Mouse (Mus musculus): ENCODE measurements at regions not wholly inside any gene's neighbourhood (a gene's known extent, or its start where the extent isn't known, plus 50 kb on each side); places are given as distances from the start of the nearest gene placed in this dataset.

DNA sequence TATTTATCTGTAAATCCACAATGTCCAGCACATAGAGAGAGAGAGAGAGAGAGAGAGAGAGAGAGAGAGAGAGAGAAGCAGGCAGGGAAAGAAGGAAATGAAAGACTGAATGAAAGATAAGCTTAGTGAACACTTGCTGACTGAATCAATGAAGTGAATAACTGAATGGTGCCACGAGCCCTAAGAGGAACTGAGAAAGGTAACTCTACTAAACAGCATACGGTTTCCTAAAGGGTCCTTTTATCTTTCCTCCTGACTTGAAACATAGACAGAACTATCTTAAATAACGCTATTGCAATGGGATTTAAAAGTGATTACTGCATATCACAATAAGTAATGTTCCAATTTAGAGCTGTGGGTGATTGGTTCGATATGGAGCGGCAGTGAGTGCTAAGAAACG lies 121.0 kb downstream of the Rbm26 start:
- 78% methylated on average over 6 of the region's 6 CpGs for WGBS
- no peak overlapping the region for H3K27ac ChIP-seq (replicated peaks)
- ATAC-seq (ENCODE audit: low FRiP score, low TSS enrichment), result no peak

GRCm38 (mm10) chr14:105038798-105039197 lies 138.3 kb downstream of the Rbm26 start:
- no peak for DNase-seq (ENCODE audit: low spot score)

More for the DNA sequence above, 121.0 kb downstream of the Rbm26 start:
- Histone ChIP-seq H3K4me1 (replicated peaks; ENCODE audit: control insufficient read depth, insufficient read depth) (no peaks in the 10 kb centered on the region), H3K9ac (ENCODE audit: low read length) (no peak overlapping the region), H3K4me2 (replicated peaks; ENCODE audit: low read depth) (no peak overlapping the region), H3K9me3 (ENCODE audit: control insufficient read depth, low read length) (no peaks in the 10 kb centered on the region), H3K36me3 (ENCODE audit: control insufficient read depth, insufficient read depth, low read length) (no peaks in the 10 kb centered on the region), H3K4me3 (ENCODE audit: low read depth, low read length) (no peak overlapping the region), H3K27me3 (ENCODE audit: control insufficient read depth, insufficient read depth, low read length) (no peaks in the 10 kb centered on the region)
- TF ChIP-seq EP300 (optimal IDR thresholded peaks at IDR 0.05) (no peak), CTCF (IDR thresholded peaks at IDR 0.05; ENCODE audit: low read depth) (no peak)
- no peak for DNase-seq (ENCODE audit: low spot score)

DNA sequence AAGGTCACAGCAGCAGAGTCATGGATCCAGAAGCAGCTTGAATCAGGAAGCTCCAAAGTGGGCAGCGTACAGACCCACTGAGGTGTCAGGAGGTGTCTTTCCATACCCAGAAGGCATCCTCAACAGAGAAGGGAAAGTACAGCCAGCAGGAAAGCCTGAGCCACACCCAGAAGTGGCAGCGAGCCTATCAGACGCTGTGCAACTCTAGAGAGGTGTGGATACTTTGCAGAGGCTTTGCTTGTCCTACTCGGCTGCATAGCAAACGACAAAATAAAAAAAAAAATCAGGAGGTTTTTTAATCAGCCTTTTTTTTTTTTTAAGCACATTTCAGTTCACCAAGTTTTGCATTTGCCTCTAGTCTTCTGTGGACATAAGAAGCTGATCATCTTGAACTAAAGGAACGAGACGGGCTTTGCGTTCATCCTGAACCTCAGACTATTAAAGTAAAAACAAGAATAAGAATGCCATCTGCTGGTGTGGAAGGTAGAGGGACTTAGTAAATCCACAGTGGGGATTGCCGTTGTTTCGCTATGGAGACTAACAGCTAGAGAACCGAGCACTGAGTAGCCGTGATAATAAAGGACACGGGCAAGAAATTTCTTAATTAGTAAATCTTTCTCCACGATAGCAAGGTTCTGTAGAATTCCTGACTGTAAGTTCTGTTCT lies 142.3 kb downstream of the Rbm26 start:
- H3K27me3 ChIP-seq (ENCODE audit: control insufficient read depth, insufficient read depth, low read length), result no peaks in the 10 kb centered on the region
- H3K4me1 ChIP-seq (replicated peaks; ENCODE audit: control insufficient read depth, insufficient read depth), result no peaks in the 10 kb centered on the region
- whole genome bisulfite sequencing, result 34% methylated on average over 14 of the region's 14 CpGs
- no peak overlapping the region for H3K9ac ChIP-seq (ENCODE audit: low read length)
- DNase-seq (ENCODE audit: low spot score) (peak; percentile 26), ATAC-seq (ENCODE audit: low FRiP score, low TSS enrichment) (no peak)
- H3K9me3 ChIP-seq (ENCODE audit: control insufficient read depth, low read length), result no peaks in the 10 kb centered on the region
- H3K4me2 ChIP-seq (replicated peaks; ENCODE audit: low read depth), result peak overlapping the region; percentile 25; the same call in 1 of the 2 replicates
- H3K36me3 ChIP-seq (ENCODE audit: control insufficient read depth, insufficient read depth, low read length), result no peaks in the 10 kb centered on the region
- H3K27ac ChIP-seq (replicated peaks), result no peak overlapping the region
- no peak for TF ChIP-seq EP300 (optimal IDR thresholded peaks at IDR 0.05)
- peak; percentile 40 for TF ChIP-seq CTCF (IDR thresholded peaks at IDR 0.05; ENCODE audit: low read depth)
- no peak overlapping the region for H3K4me3 ChIP-seq (ENCODE audit: low read depth, low read length)

More at GRCm38 (mm10) chr14:105038798-105039197, 138.3 kb downstream of the Rbm26 start:
- Histone ChIP-seq H3K4me3 (ENCODE audit: low read depth, low read length) (no peak overlapping the region), H3K27ac (replicated peaks) (no peak overlapping the region), H3K27me3 (ENCODE audit: control insufficient read depth, insufficient read depth, low read length) (no peaks in the 10 kb centered on the region), H3K9ac (ENCODE audit: low read length) (no peak overlapping the region), H3K4me2 (replicated peaks; ENCODE audit: low read depth) (no peak overlapping the region), H3K4me1 (replicated peaks; ENCODE audit: control insufficient read depth, insufficient read depth) (no peaks in the 10 kb centered on the region), H3K9me3 (ENCODE audit: control insufficient read depth, low read length) (no peaks in the 10 kb centered on the region), H3K36me3 (ENCODE audit: control insufficient read depth, insufficient read depth, low read length) (no peaks in the 10 kb centered on the region)
- no peak for TF ChIP-seq EP300 (optimal IDR thresholded peaks at IDR 0.05)
- TF ChIP-seq CTCF (IDR thresholded peaks at IDR 0.05; ENCODE audit: low read depth), result no peak
- ATAC-seq (ENCODE audit: low FRiP score, low TSS enrichment), result no peak

DNA sequence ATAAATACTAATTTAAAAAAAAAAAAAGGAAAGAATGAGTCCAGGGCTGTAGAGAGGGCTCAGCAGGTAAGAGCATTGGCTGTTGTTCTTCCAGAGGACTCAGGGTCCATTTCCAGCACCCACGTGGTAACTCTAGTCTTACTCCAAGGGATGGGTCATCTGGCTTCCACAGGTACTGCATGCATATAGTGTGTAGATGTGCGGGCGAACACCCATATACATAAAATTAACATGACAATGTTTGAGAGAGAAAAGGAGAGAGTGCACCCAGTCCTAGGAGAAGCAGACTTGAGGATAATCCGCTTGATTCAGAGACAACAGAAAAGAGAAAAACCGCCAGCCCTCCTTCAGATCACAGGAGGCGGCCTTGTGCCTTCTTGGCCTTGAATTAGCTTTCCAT lies 157.2 kb downstream of the Rbm26 start:
- Histone ChIP-seq H3K4me2 (replicated peaks; ENCODE audit: low read depth) (no peak overlapping the region), H3K36me3 (ENCODE audit: control insufficient read depth, insufficient read depth, low read length) (no peaks in the 10 kb centered on the region), H3K9ac (ENCODE audit: low read length) (no peak overlapping the region), H3K4me1 (replicated peaks; ENCODE audit: control insufficient read depth, insufficient read depth) (no peaks in the 10 kb centered on the region), H3K27me3 (ENCODE audit: control insufficient read depth, insufficient read depth, low read length) (no peaks in the 10 kb centered on the region), H3K4me3 (ENCODE audit: low read depth, low read length) (no peak overlapping the region), H3K9me3 (ENCODE audit: control insufficient read depth, low read length) (no peaks in the 10 kb centered on the region), H3K27ac (replicated peaks) (no peak overlapping the region)
- ATAC-seq (ENCODE audit: low FRiP score, low TSS enrichment) (no peak), DNase-seq (ENCODE audit: low spot score) (no peak)
- 74% methylated on average over 6 of the region's 6 CpGs for WGBS
- TF ChIP-seq EP300 (optimal IDR thresholded peaks at IDR 0.05) (no peak), CTCF (IDR thresholded peaks at IDR 0.05; ENCODE audit: low read depth) (no peak)

DNA sequence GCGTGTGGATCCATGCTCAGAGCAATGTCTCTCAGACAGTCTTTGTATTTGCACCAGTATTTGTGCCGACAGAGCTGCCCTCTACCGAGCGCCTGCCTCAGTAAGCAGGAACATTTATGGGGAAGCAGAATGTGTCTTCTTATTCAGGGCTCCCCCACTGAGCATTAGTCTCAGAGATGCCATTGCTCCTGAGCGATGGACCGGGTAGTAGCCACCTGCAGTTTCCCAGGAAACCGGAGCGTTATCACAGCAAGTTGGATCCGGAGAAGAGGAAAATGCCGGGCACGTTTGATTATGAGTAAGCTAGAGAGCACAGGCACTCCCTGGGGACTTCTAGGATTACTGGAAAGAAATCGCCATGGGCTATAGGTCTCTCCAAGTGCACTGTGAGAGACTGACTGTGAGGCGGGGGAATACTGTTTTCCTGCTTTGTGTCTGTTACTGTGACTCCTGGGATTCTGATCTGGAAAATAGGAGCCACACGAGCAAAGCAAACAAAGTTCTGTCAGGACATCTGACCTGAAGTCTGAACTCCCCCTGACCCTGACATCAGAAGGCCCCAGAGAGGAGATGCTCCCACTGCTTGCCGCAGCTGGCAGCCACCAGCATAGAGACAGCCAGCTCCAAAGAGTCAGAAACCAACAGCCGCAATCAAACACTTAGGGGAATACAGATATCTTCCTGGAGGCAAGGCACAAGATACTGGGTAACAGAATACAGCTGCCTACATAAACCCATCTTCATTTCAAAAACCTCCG lies 160.9 kb downstream of the Rbm26 start:
- H3K9ac ChIP-seq (ENCODE audit: low read length), result no peak overlapping the region
- DNase-seq (ENCODE audit: low spot score), result no peak
- WGBS, result 54% methylated on average over 17 of the region's 17 CpGs
- no peak for TF ChIP-seq CTCF (IDR thresholded peaks at IDR 0.05; ENCODE audit: low read depth)
- no peak for TF ChIP-seq EP300 (optimal IDR thresholded peaks at IDR 0.05)
- H3K9me3 ChIP-seq (ENCODE audit: control insufficient read depth, low read length), result no peaks in the 10 kb centered on the region
- H3K36me3 ChIP-seq (ENCODE audit: control insufficient read depth, insufficient read depth, low read length), result no peaks in the 10 kb centered on the region
- no peaks in the 10 kb centered on the region for H3K4me1 ChIP-seq (replicated peaks; ENCODE audit: control insufficient read depth, insufficient read depth)
- H3K4me2 ChIP-seq (replicated peaks; ENCODE audit: low read depth), result no peak overlapping the region
- ATAC-seq (ENCODE audit: low FRiP score, low TSS enrichment), result no peak
- H3K4me3 ChIP-seq (ENCODE audit: low read depth, low read length), result no peak overlapping the region
- H3K27ac ChIP-seq (replicated peaks), result no peak overlapping the region
- H3K27me3 ChIP-seq (ENCODE audit: control insufficient read depth, insufficient read depth, low read length), result no peaks in the 10 kb centered on the region

DNA sequence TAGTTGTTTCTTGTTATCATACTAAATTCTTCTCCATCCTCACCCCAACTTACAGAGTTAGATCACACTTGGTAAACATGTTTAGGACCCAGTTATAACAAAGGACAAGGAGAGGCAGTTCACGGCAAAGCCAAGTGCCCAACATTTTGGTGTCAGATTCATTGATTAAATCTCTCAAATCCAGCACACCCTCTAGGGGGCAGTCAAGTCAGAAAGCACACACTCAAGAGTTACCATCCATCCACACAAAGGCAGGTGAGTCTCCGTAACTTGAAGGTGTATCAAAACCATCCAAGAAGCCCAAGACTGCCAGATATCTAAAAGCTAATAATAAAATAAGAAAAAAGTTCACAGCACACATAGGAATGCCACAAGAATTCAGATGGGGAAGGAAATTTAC lies 161.8 kb downstream of the Rbm26 start:
- WGBS, result 75% methylated on average over 2 of the region's 2 CpGs
- Histone ChIP-seq H3K36me3 (ENCODE audit: control insufficient read depth, insufficient read depth, low read length) (no peaks in the 10 kb centered on the region), H3K9me3 (ENCODE audit: control insufficient read depth, low read length) (no peaks in the 10 kb centered on the region), H3K27me3 (ENCODE audit: control insufficient read depth, insufficient read depth, low read length) (no peaks in the 10 kb centered on the region), H3K4me2 (replicated peaks; ENCODE audit: low read depth) (no peak overlapping the region), H3K4me3 (ENCODE audit: low read depth, low read length) (no peak overlapping the region), H3K4me1 (replicated peaks; ENCODE audit: control insufficient read depth, insufficient read depth) (no peaks in the 10 kb centered on the region), H3K27ac (replicated peaks) (no peak overlapping the region), H3K9ac (ENCODE audit: low read length) (no peak overlapping the region)
- TF ChIP-seq CTCF (IDR thresholded peaks at IDR 0.05; ENCODE audit: low read depth) (0 out of 2 replicates have a peak, but pooled peaks have one; percentile 2), EP300 (optimal IDR thresholded peaks at IDR 0.05) (no peak)
- DNase-seq (ENCODE audit: low spot score), result no peak
- no peak for ATAC-seq (ENCODE audit: low FRiP score, low TSS enrichment)
